Mouse (Mus musculus): ENCODE data around the gene Itgb1bp1.

DNA sequence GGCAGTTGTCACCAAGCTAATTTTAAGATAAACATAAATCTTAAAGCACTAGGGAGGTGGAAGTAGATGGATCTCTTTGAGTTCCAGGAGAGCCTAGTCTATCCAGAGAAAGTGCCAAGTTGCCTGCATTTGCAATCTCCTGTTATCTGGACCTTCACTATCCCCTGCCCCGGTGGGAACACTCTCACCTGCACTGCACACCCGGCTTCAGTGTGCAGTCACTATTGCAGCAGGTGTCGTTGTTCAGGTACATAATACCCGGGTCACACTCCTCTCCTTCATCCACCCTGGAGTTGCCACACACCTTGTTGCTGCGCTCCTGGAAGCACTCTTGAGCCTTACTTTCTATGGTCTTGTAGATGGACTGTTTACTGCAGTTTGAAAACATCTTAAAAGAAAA lies 47.7 kb upstream of the Itgb1bp1 start:
- TF ChIP-seq POLR2A (IDR thresholded peaks at IDR 0.05; ENCODE audit: extremely low read depth, insufficient read depth, low read length) (no peak), CTCF (IDR thresholded peaks at IDR 0.05; ENCODE audit: extremely low read depth, insufficient read depth, low read length) (no peak)
